Mouse (Mus musculus) heart, embryonic 11.5 days (tissue): ENCODE measurements around the gene Nrp1. TPM values are rescaled to one million over a fixed set of nuclear protein-coding genes. Genes with fewer than 3 reads are reported as not detected.

Source experiments
- ATAC-seq: fragments of 200-750 bp; cut with Nextera tagmentation; replicated peaks from 2 replicates; pipeline ENCODE4 v1.8.0; 2017; ENCODE audit warnings: moderate library complexity; ENCODE audit not compliant: insufficient number of reproducible peaks, low FRiP score, low TSS enrichment
- H3K27ac ChIP-seq: fragments of 300-500 bp; sonication (generic); 2 replicates; pipeline ENCODE4 v1.5.1; 2014; ENCODE audit warnings: mild to moderate bottlenecking, low read depth, low read length
- H3K27me3 ChIP-seq: fragments of 300-500 bp; sonication (generic); 2 replicates; pipeline ENCODE4 v1.6.1; 2014; ENCODE audit warnings: mild to moderate bottlenecking, low read length, mixed read lengths; ENCODE audit not compliant: control insufficient read depth, insufficient read depth
- H3K36me3 ChIP-seq: fragments of 300-500 bp; sonication (generic); 2 replicates; pipeline ENCODE4 v1.6.1; 2014; ENCODE audit warnings: mild to moderate bottlenecking, low read length, moderate library complexity, mixed read lengths; ENCODE audit not compliant: control insufficient read depth, insufficient read depth
- H3K4me1 ChIP-seq: fragments of 300-500 bp; sonication (generic); 2 replicates; pipeline ENCODE4 v1.6.1; 2014; ENCODE audit warnings: low read length; ENCODE audit not compliant: control insufficient read depth, insufficient read depth
- H3K4me2 ChIP-seq: fragments of 300-500 bp; sonication (generic); 2 replicates; pipeline ENCODE4 v1.6.1; 2014; ENCODE audit warnings: mild to moderate bottlenecking, moderate library complexity
- H3K4me3 ChIP-seq: fragments of 300-500 bp; sonication (generic); 2 replicates; pipeline ENCODE4 v1.5.1; 2014; ENCODE audit warnings: low read depth, low read length
- H3K9ac ChIP-seq: fragments of 300-500 bp; sonication (generic); 2 replicates; pipeline ENCODE4 v1.6.1; 2014; ENCODE audit warnings: mild to moderate bottlenecking, low read depth, low read length, moderate library complexity
- H3K9me3 ChIP-seq: fragments of 300-500 bp; sonication (generic); replicated peaks from 2 replicates; pipeline ENCODE4 v1.6.1; 2016; ENCODE audit warnings: low read length; ENCODE audit not compliant: control insufficient read depth
- WGBS: fragments of 180-500 bp; shearing (Covaris S2); extraction: QIAGEN DNeasy Blood & Tissue Kit; methylation state at CpG from one replicate; pipeline ENCODE4 v1.1.7; 2014; ENCODE audit not compliant: insufficient replicate concordance; 5-methylcytosine and 5-hydroxymethylcytosine counted together
- polyA plus RNA-seq: library from polyadenylated mRNA; unstranded; fragments of >200 nt; fragmentation: Nextera tagmentation; extraction: Ambion mirVana; gene quantifications from 2 replicates; pipeline ENCODE4 v1.2.1, GENCODE M21; 2014

Gene Nrp1
- polyA plus RNA-seq, 1 experiment from 2014 or later = 93.7 TPM

- ATAC-seq = no peak
- WGBS = 87% methylated on average over 1 of the region's 1 CpGs
- H3K4me2 ChIP-seq = no peak overlapping the region
- no peak overlapping the region for H3K9ac ChIP-seq
- no peaks in the 10 kb centered on the region for H3K27me3 ChIP-seq
- no peaks in the 10 kb centered on the region; the same call in 1 of the 2 replicates for H3K4me1 ChIP-seq
- no peak overlapping the region for H3K27ac ChIP-seq
- no peak overlapping the region for H3K4me3 ChIP-seq
- peaks cover 10% of the 10 kb centered on the region for H3K36me3 ChIP-seq
- H3K9me3 ChIP-seq = no peaks in the 10 kb centered on the region
Observed at GRCm38 (mm10) chr8:128441407-128441806, 83.0 kb downstream of the Nrp1 start.

GRCm38 (mm10) chr8:128445596-128445995 lies 87.2 kb downstream of the Nrp1 start:
- WGBS = 60% methylated on average over 4 of the region's 4 CpGs
- H3K36me3 ChIP-seq = peaks cover 7% of the 10 kb centered on the region; the same call in 1 of the 2 replicates
- H3K4me2 ChIP-seq = no peak overlapping the region
- no peaks in the 10 kb centered on the region for H3K27me3 ChIP-seq
- no peak overlapping the region for H3K9ac ChIP-seq
- no peak overlapping the region for H3K27ac ChIP-seq
- no peaks in the 10 kb centered on the region; the same call in 1 of the 2 replicates for H3K4me1 ChIP-seq
- no peak for ATAC-seq
- H3K4me3 ChIP-seq = no peak overlapping the region
- H3K9me3 ChIP-seq = no peaks in the 10 kb centered on the region

GRCm38 (mm10) chr8:128446636-128447035 lies 88.2 kb downstream of the Nrp1 start:
- H3K27ac ChIP-seq = no peak overlapping the region
- H3K4me3 ChIP-seq = no peak overlapping the region
- H3K9me3 ChIP-seq = no peaks in the 10 kb centered on the region
- H3K4me1 ChIP-seq = peaks cover 5% of the 10 kb centered on the region; the same call in 1 of the 2 replicates
- H3K36me3 ChIP-seq = peaks cover 7% of the 10 kb centered on the region; the same call in 1 of the 2 replicates
- H3K4me2 ChIP-seq = no peak overlapping the region
- H3K9ac ChIP-seq = no peak overlapping the region
- ATAC-seq = no peak
- H3K27me3 ChIP-seq = no peaks in the 10 kb centered on the region
- WGBS = 94% methylated on average over 3 of the region's 3 CpGs

- Histone ChIP-seq H3K27me3 (no peaks in the 10 kb centered on the region), H3K4me2 (no peak overlapping the region), H3K36me3 (peaks cover 5% of the 10 kb centered on the region), H3K4me3 (no peak overlapping the region), H3K4me1 (peaks cover 8% of the 10 kb centered on the region), H3K9ac (no peak overlapping the region), H3K27ac (no peak overlapping the region), H3K9me3 (no peaks in the 10 kb centered on the region)
- no peak for ATAC-seq
- 91% methylated on average over 3 of the region's 3 CpGs for WGBS
Observed at GRCm38 (mm10) chr8:128447320-128447719, 88.9 kb downstream of the Nrp1 start.

GRCm38 (mm10) chr8:128450390-128451032 lies 92.1 kb downstream of the Nrp1 start:
- peak overlapping the region; percentile 64 for H3K27ac ChIP-seq
- H3K36me3 ChIP-seq = peaks cover 5% of the 10 kb centered on the region
- 64% methylated on average over 9 of the region's 9 CpGs for WGBS
- no peaks in the 10 kb centered on the region for H3K9me3 ChIP-seq
- peaks cover 8% of the 10 kb centered on the region for H3K4me1 ChIP-seq
- peak; percentile 46; the same call in 1 of the 2 replicates for ATAC-seq
- no peak overlapping the region for H3K9ac ChIP-seq
- no peak overlapping the region for H3K4me3 ChIP-seq
- H3K4me2 ChIP-seq = no peak overlapping the region
- H3K27me3 ChIP-seq = no peaks in the 10 kb centered on the region

- Histone ChIP-seq H3K9ac (no peak overlapping the region), H3K4me1 (peaks cover 8% of the 10 kb centered on the region), H3K4me2 (no peak overlapping the region), H3K4me3 (no peak overlapping the region), H3K27me3 (no peaks in the 10 kb centered on the region), H3K9me3 (no peaks in the 10 kb centered on the region), H3K27ac (peak overlapping the region; percentile 64), H3K36me3 (peaks cover 5% of the 10 kb centered on the region)
- peak; percentile 26; the same call in 1 of the 2 replicates for ATAC-seq
- WGBS = 23% methylated on average over 1 of the region's 1 CpGs
Observed at GRCm38 (mm10) chr8:128451121-128451520, 92.7 kb downstream of the Nrp1 start.

GRCm38 (mm10) chr8:128453471-128453870 lies 95.1 kb downstream of the Nrp1 start:
- H3K9ac ChIP-seq = no peak overlapping the region
- no peaks in the 10 kb centered on the region for H3K27me3 ChIP-seq
- 75% methylated on average over 2 of the region's 2 CpGs for WGBS
- no peak overlapping the region for H3K4me3 ChIP-seq
- H3K36me3 ChIP-seq = peaks cover 8% of the 10 kb centered on the region
- no peak overlapping the region for H3K27ac ChIP-seq
- no peak overlapping the region for H3K4me2 ChIP-seq
- no peak for ATAC-seq
- H3K4me1 ChIP-seq = peaks cover 8% of the 10 kb centered on the region
- no peaks in the 10 kb centered on the region for H3K9me3 ChIP-seq

GRCm38 (mm10) chr8:128454026-128454425 lies 95.6 kb downstream of the Nrp1 start:
- Histone ChIP-seq H3K27ac (no peak overlapping the region), H3K36me3 (peaks cover 8% of the 10 kb centered on the region)

GRCm38 (mm10) chr8:128457277-128457676 lies 98.9 kb downstream of the Nrp1 start:
- no peaks in the 10 kb centered on the region for H3K4me1 ChIP-seq
- H3K27ac ChIP-seq = no peak overlapping the region
- no peak overlapping the region for H3K9ac ChIP-seq
- H3K27me3 ChIP-seq = no peaks in the 10 kb centered on the region
- H3K4me3 ChIP-seq = no peak overlapping the region
- no peak overlapping the region for H3K4me2 ChIP-seq
- no peaks in the 10 kb centered on the region for H3K9me3 ChIP-seq
- ATAC-seq = no peak
- 84% methylated on average over 2 of the region's 2 CpGs for WGBS
- peaks cover 32% of the 10 kb centered on the region for H3K36me3 ChIP-seq

More at GRCm38 (mm10) chr8:128454026-128454425, 95.6 kb downstream of the Nrp1 start:
- ATAC-seq = no peak
- Histone ChIP-seq H3K9me3 (no peaks in the 10 kb centered on the region), H3K4me2 (no peak overlapping the region), H3K9ac (no peak overlapping the region), H3K4me3 (no peak overlapping the region), H3K4me1 (peaks cover 8% of the 10 kb centered on the region), H3K27me3 (no peaks in the 10 kb centered on the region)
- 68% methylated on average over 3 of the region's 3 CpGs for WGBS
